Mouse (Mus musculus): ENCODE results near the gene Pgk2. TPM values are rescaled to one million over a fixed set of nuclear protein-coding genes. Genes with fewer than 3 reads are reported as not detected.
"Not testable (repeated sequence)": the region's sequence is repeated elsewhere in the genome, so short reads cannot be mapped to it uniquely, and the experiment has no call there.

The Pgk2 gene
- not detected for total RNA-seq (2021)
- long read RNA-seq, experiment 1, result 0 reads
- long read RNA-seq, experiment 2, result 0 reads

DNA sequence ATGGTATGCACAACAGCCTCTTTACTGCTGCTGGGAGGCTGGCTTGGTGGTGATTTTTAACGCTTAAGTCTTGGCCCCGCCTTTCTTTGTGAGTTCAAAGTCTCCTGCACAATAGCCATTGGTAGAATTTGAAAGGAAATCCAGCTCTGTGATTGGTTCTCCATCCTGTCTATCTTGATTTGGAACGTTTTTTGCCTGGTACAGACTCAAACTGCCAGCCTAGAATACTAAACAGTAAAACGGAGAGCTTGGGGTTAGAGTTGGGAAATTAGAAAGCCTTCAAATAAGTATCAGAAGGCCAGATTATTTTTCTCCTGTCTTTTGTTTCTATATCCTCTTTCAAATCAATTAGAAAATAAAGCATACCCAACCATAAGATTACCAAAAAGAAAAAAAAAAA lies at the start of gene Pgk2:
Pgk2 (minus strand) TSS at position 101 of the 400 bp plus-strand sequence.
- intact Hi-C loops (cut with DNase I), result no loop called here

DNA sequence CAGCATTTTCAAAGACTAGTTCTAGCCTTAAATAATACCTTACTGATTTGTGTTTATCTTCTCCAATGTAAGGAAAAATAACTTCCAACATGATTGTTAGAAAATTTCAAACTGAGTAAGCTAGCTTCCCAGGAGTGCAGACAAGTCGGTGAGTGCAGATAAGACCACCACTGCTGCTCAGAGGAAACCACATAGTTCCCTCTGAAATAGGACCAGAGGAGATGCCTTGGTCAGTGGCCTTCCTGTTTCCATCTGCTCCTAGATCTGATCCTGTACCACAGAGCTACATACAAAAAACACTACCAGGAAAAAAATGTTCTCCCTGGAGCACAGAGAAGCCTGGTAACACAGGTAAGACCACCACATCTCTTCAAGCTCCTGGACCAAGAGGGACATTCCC lies 44.0 kb upstream of the Pgk2 start:
- DNase-seq, result no peak

More for the DNA sequence above, at the start of gene Pgk2:
- DNase-seq, result no peak

DNA sequence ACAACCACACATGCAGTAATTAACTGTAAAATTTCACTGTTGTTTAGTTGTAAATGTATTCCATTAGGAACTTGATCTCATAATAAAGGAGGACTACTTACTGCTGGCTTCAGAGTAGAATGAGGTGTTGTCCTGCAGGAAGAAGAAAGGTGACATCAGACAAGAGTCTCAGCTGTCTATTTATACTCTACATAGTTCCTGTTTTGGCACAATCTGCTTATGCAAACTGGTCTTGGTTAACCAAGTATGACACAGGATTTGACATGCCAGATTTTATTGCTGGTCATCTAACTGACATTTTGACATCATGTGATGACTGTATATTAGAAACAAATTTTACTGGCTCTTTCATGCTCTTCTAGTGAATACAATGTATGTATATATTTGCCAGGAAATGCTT lies 33.7 kb upstream of the Pgk2 start, which contains the start of gene Crisp3:
Crisp3 (minus strand) TSS at position 154 of the 400 bp plus-strand sequence.
- intact Hi-C loops (cut with DNase I), result no loop called here

More for the DNA sequence above, 44.0 kb upstream of the Pgk2 start:
- intact Hi-C loops (cut with DNase I), result no loop called here

GRCm38 (mm10) chr17:40201803-40202202 lies 6.6 kb downstream of the Pgk2 start:
- intact Hi-C loops (cut with DNase I); DNase-seq: not testable (repeated sequence)

More for the DNA sequence above, 33.7 kb upstream of the Pgk2 start, which contains the start of gene Crisp3:
- DNase-seq, result no peak

DNA sequence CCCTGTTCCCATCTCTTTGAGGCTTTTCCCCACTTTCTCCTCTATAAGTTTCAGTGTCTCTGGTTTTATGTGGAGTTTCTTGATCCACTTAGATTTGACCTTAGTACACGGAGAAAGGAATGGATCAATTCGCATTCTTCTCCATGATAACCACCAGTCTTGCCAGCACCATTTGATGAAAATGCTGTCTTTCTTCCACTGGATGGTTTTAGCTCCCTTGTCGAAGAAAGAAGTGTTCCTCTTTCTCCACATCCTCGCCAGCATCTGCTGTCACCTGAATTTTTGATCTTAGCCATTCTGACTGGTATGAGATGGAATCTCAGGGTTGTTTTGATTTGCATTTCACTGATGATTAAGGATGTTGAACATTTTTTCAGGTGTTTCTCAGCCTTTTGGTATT lies 18.2 kb downstream of the Pgk2 start:
- intact Hi-C loops (cut with DNase I); DNase-seq: not testable (repeated sequence)

DNA sequence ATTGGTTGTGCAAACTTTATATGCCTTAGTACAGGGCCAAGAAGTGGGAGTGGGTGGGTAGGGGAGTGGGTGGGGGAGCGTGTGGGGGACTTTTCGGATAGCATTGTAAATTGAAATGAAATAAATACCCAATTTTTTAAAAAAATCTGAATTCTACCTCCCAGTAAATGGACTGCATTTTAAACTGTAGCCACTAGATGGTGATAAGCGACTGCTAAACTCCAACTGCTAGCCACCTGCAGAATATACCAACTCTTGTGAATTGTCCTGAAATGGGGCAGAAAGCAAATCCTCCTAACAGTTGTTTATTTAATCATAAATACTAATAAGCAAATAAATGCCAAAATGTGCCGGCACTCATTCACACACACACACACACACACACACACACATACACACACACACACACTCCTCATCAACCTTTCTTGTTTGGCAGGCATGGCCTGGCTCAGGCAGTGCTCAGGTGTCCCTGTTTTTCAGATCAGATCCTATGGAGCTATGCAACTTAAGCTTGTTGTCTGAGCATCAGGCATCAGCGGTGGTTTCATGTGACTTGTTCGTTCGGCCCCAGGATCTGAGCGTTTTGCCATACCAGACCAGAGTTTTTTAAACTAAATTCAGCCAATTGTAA lies 50.6 kb downstream of the Pgk2 start:
- intact Hi-C loops (cut with DNase I), result not testable (repeated sequence)

More for the DNA sequence above, 50.6 kb downstream of the Pgk2 start:
- DNase-seq, result not testable (repeated sequence)

Other genes starting within 250 kb of the Pgk2 start
- not detected for gene AC192777.2, start 113.2 kb downstream of the Pgk2 start, total RNA-seq (2021)
- gene Crisp3, start 33.6 kb upstream of the Pgk2 start, total RNA-seq (2021), result not detected
- gene Crisp1, start 110.6 kb upstream of the Pgk2 start, total RNA-seq (2021), result not detected